Mouse (Mus musculus) small intestine, adult 2 months (tissue): ENCODE measurements around the gene Synpo2l.

Experiments used
- CTCF ChIP-seq: fragments of 200-500 bp; IDR thresholded peaks from 2 replicates; pipeline ENCODE4 v1.5.1; 2012; ENCODE audit warnings: low read depth, mild to moderate bottlenecking, control low read depth, inconsistent platforms, low read length, moderate library complexity, mixed read lengths; ENCODE audit not compliant: insufficient replicate concordance, insufficient read length; ENCODE audit errors: extremely low read depth
- POLR2A ChIP-seq: fragments of 200-500 bp; IDR thresholded peaks from 2 replicates; pipeline ENCODE4 v1.6.1; 2012; ENCODE audit warnings: low read depth, mild to moderate bottlenecking, control low read depth, inconsistent platforms, low read length, moderate library complexity

DNA sequence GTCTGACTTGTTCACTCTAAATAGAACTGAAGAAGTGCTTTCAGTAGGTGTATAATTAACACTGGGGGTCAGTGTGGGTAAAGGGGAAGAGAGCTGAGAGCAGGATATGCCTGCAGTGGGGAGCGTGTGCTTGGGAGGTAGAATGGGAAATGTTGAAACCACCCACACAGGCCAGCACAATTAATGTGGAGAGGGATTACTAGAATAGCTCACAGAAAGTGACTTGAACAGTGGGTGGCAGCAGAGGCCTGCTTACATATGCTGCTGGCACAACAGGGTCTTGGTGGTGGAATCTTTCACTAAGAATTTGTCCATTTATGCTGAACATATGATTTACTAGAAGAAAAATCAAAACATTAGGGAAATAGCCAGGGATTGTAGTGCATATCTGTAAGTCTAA, 28.8 kb upstream of the Synpo2l start:
- TF ChIP-seq CTCF, result peak; percentile 33; the same call in 1 of the 2 replicates
- no peak for TF ChIP-seq POLR2A
